Mouse (Mus musculus) gastrocnemius, postnatal 36 days (tissue): Measurements from ENCODE around the gene Kiss1r. TPM values are rescaled to one million over a fixed set of nuclear protein-coding genes. Genes with fewer than 3 reads are reported as not detected.

Experiments used
- DNase-seq, 2 experiments: peaks; one replicate each; pipeline ENCODE4 v3.0.0; 2022
- intact Hi-C: fragments of 180-260 bp; cut with DNase I; formaldehyde crosslinking; loops from one replicate; pipeline ENCODE4 v1.15.1; 2025
- total RNA-seq, 2 experiments: library from RNA; stranded (reverse); gene quantifications; 2 replicates each; pipeline ENCODE4 v1.2.3; 2021

Kiss1r gene
- total RNA-seq, 2 experiments from 2014 or later = 0.23 TPM; not detected in 1

- intact Hi-C loops = no loop called here
- DNase-seq = no peak
Measured at GRCm38 (mm10) chr10:79960671-79961294, 44.0 kb downstream of the Kiss1r start.

- no peak for DNase-seq
- intact Hi-C loops = loop anchor here (2.0 kb wide), 1 partner anchor 16 kb away; no protein-coding TSS in a partner anchor
Measured at GRCm38 (mm10) chr10:79964727-79965126, 48.0 kb downstream of the Kiss1r start.

GRCm38 (mm10) chr10:79965325-79965724, 48.6 kb downstream of the Kiss1r start:
- no peak for DNase-seq
- intact Hi-C loops = loop anchor here (2.0 kb wide), 1 partner anchor 15 kb away; no protein-coding TSS in a partner anchor

- intact Hi-C loops = no loop called here
- DNase-seq = no peak
Measured at GRCm38 (mm10) chr10:79966886-79967400, 50.2 kb downstream of the Kiss1r start.

- intact Hi-C loops = no loop called here
- no peak for DNase-seq
Measured at GRCm38 (mm10) chr10:79968181-79968580, 51.4 kb downstream of the Kiss1r start.

GRCm38 (mm10) chr10:79969124-79969568, 52.4 kb downstream of the Kiss1r start:
- intact Hi-C loops = no loop called here
- no peak for DNase-seq

- no peak for DNase-seq
- intact Hi-C loops = no loop called here
Measured at GRCm38 (mm10) chr10:79970415-79971182, 53.8 kb downstream of the Kiss1r start, which contains the start of gene Grin3b. TSS of gene Grin3b (plus strand) at chr10:79970715.

GRCm38 (mm10) chr10:79971183-79971497, 54.4 kb downstream of the Kiss1r start:
- intact Hi-C loops = no loop called here
- no peak for DNase-seq

Other genes starting within 250 kb of the Kiss1r start
- gene Tpgs1, start 247.6 kb upstream of the Kiss1r start, total RNA-seq = 10 to 100 TPM; 19.2 to 19.6 TPM
- gene Cdc34, start 234.8 kb upstream of the Kiss1r start, total RNA-seq = 100 to 1,000 TPM; 344 to 378 TPM
- gene Gzmm, start 228.0 kb upstream of the Kiss1r start, total RNA-seq = 1 to 10 TPM; 4.4 to 6.0 TPM
- 100 to 1,000 TPM; 528 to 635 TPM for gene Bsg, start 212.5 kb upstream of the Kiss1r start, total RNA-seq
- gene Hcn2, start 200.3 kb upstream of the Kiss1r start, total RNA-seq = under 1 TPM; 0.72 to 0.79 TPM
- gene Polrmt, start 170.4 kb upstream of the Kiss1r start, total RNA-seq = 10 to 100 TPM; 29.4 to 33.2 TPM
- gene Fgf22, start 161.9 kb upstream of the Kiss1r start, total RNA-seq = not detected
- gene Rnf126, start 150.0 kb upstream of the Kiss1r start, total RNA-seq = 10 to 100 TPM; 35.1 to 40.1 TPM
- 1 to 10 TPM; 1.2 to 1.8 TPM for gene Fstl3, start 139.7 kb upstream of the Kiss1r start, total RNA-seq
- gene Prss57, start 126.0 kb upstream of the Kiss1r start, total RNA-seq = not detected
- gene Palm, start 123.4 kb upstream of the Kiss1r start, total RNA-seq = 10 to 100 TPM; 13.8 to 21.4 TPM
- not detected for gene Misp, start 96.0 kb upstream of the Kiss1r start, total RNA-seq
- 10 to 100 TPM; 17.2 to 17.4 TPM for gene Ptbp1, start 62.5 kb upstream of the Kiss1r start, total RNA-seq
- gene Prtn3, start 42.5 kb upstream of the Kiss1r start, total RNA-seq = not detected
- gene Plppr3, start 42.3 kb upstream of the Kiss1r start, total RNA-seq = not detected
- not detected for gene Elane, start 30.7 kb upstream of the Kiss1r start, total RNA-seq
- gene Cfd, start 26.1 kb upstream of the Kiss1r start, total RNA-seq = 10 to 100 TPM; 47.6 to 86.0 TPM
- 10 to 100 TPM; 27.5 to 35.3 TPM for gene Med16, start 8.0 kb upstream of the Kiss1r start, total RNA-seq
- gene Gm26602, start 6.1 kb upstream of the Kiss1r start, total RNA-seq = not detected
- 100 to 1,000 TPM; 114 to 118 TPM for gene R3hdm4, start 4.2 kb downstream of the Kiss1r start, total RNA-seq
- gene Arid3a, start 10.1 kb downstream of the Kiss1r start, total RNA-seq = 1 to 10 TPM; 1.3 to 1.8 TPM
- 10 to 100 TPM; 17.5 to 23.9 TPM for gene Wdr18, start 43.2 kb downstream of the Kiss1r start, total RNA-seq
- under 1 TPM; 0.07 to 0.15 TPM for gene Grin3b, start 53.7 kb downstream of the Kiss1r start, total RNA-seq
- 10 to 100 TPM; 71.5 to 72.4 TPM for gene Tmem259, start 67.4 kb downstream of the Kiss1r start, total RNA-seq
- 1 to 10 TPM; 5.2 to 6.0 TPM for gene Cnn2, start 71.6 kb downstream of the Kiss1r start, total RNA-seq
- gene Abca7, start 79.5 kb downstream of the Kiss1r start, total RNA-seq = 1 to 10 TPM; 5.4 to 5.8 TPM
- 1 to 10 TPM; 1.1 to 2.7 TPM for gene Arhgap45, start 99.7 kb downstream of the Kiss1r start, total RNA-seq
- 10 to 100 TPM; 36.0 to 42.5 TPM for gene Polr2e, start 122.8 kb downstream of the Kiss1r start, total RNA-seq
- gene Gpx4, start 130.2 kb downstream of the Kiss1r start, total RNA-seq = 100 to 1,000 TPM; 500 to 536 TPM
- 1 to 10 TPM; 4.5 to 7.3 TPM for gene Sbno2, start 188.6 kb downstream of the Kiss1r start, total RNA-seq
- 100 to 1,000 TPM; 120 to 135 TPM for gene Stk11, start 198.8 kb downstream of the Kiss1r start, total RNA-seq
- 100 to 1,000 TPM; 600 to 616 TPM for gene Atp5d, start 221.7 kb downstream of the Kiss1r start, total RNA-seq
- gene Cbarp, start 223.9 kb downstream of the Kiss1r start, total RNA-seq = 1 to 10 TPM; 1.4 to 2.1 TPM
- 10 to 100 TPM; 37.6 to 49.3 TPM for gene Midn, start 231.3 kb downstream of the Kiss1r start, total RNA-seq
- gene Cirbp, start 249.0 kb downstream of the Kiss1r start, total RNA-seq = 10 to 100 TPM; 22.6 to 28.3 TPM